Mouse (Mus musculus) right cerebral cortex, postnatal 10 days (tissue): ENCODE data around the gene Wbp11.

Experiments
- DNase-seq, 2 experiments: peaks; one replicate each; pipeline ENCODE4 v3.0.0; 2021; ENCODE audit warnings: low spot score in 2 of 2

The Wbp11 gene

DNA sequence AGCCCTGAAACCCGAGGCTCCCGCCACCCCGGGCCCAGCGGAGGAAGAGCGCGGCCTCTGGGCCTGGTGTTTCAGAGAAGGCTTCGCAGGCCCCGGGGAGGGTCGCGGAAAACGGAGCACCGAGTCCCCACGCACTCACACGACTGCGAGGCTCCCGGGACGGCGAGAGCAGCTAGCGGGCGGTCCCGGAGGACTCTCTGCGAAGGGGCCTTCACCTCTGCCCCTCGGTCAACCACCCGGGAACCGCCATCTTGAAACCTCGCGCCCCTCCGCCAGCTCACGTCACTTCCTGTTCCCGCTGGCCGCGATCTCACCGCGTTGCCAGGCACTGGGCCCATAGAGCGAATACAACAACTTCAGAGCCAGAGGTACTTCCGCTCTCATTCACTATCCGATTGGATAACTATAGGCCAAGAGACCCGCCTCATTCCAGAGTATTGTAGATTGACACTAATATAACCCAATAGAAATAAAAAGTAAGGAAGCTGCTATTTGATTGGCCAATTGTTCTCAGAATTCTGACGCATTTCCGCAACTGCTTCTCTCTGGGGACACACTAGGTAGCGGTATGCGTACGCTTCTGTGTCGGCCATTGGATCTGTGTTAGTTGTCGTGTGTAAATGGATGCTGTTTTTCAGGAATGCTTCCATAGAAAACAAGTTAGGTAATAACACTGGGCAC is at the start of gene Wbp11:
TSS of gene Wbp11 (minus strand) at position 353 of the 681 bp plus-strand sequence.
- peak; percentile 98 to 99 for DNase-seq

DNA sequence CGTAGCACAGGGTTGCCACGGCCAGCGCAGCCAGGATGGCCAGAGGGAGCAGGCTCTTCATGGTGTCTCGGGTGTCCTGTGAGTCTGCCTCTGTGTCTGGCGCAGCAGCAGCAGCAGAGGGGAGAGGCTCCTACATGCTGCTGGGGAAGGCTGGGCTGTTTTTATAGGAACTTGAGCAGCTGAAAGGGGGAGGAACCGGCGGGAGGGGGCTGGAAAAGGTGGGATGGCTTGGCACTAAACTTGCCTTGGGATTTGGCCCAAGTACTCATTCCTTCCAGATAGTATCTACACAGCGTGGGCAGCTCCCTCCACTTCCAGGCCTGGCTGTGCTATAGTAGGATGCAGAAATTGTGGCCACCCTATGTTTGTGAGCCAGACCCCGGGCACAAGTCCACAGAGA is 47.6 kb upstream of the Wbp11 start, which contains the start of gene Mgp:
TSS of gene Mgp (minus strand) at position 154 of the 400 bp plus-strand sequence.
- peak in 1 of 2 experiments; percentile 36 for DNase-seq

GRCm38 (mm10) chr6:136874599-136874998 is 46.6 kb upstream of the Wbp11 start:
- DNase-seq, result peak; percentile 52 to 65

GRCm38 (mm10) chr6:136868921-136869320 is 40.9 kb upstream of the Wbp11 start:
- no peak for DNase-seq

GRCm38 (mm10) chr6:136866150-136866549 is 38.1 kb upstream of the Wbp11 start:
- DNase-seq, result no peak

DNA sequence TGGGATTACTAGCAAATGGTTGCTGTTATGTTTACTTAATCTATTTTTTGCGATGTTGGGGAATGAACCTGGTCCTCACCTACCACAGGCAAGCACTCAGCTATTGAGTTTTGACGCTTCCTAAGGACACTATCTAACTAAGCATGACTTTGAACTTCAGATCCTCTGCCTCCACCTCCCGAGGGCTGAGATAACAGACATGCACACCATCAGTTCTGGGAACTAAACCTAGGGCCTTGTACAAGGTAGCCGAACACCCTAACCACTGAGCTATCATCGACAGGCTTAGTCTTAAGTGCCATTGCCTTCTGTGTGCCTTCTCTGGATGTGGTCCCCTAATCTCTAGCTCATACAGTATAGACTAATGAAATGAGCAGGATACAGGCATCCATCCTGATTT is 37.3 kb upstream of the Wbp11 start:
- DNase-seq, result no peak

DNA sequence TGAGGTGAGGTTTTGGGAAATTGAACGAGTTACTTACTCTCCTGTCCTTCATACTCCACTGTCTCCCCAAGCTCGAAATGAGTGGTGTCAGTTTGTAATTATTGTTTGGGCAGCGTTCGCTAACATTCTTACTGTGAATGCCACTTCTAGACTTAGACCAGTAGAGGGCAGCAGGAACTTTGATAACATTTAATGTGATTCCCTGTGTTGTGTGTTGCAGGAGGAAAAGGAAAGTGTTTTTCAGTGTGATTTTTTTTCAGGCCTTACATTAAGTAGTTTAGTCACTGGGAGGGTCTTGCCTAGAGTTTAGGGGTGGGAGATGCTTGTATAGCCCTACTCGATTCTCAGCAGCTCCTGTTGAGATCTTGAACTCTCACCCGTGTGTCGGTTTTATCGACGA is 33.0 kb upstream of the Wbp11 start:
- no peak for DNase-seq

DNA sequence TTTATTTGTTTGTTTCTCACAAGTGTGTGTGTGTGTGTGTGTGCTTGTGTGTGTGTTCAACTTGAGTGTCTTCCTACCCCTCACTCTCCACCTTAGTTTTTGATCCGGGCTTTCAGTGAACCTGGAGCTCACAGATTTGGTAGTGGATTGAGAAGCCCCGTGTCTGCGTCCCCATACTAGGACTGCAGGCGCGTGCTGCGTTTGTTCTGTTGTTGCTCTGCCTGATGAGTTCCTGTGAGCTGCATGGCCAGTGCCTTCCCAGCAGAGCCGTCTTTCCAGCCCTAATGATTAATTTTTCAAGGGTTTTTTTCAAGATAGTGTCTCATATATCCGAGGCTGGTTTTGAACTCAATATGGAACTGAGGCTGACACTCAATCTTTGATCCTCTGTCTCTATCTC is 30.4 kb upstream of the Wbp11 start:
- no peak for DNase-seq

DNA sequence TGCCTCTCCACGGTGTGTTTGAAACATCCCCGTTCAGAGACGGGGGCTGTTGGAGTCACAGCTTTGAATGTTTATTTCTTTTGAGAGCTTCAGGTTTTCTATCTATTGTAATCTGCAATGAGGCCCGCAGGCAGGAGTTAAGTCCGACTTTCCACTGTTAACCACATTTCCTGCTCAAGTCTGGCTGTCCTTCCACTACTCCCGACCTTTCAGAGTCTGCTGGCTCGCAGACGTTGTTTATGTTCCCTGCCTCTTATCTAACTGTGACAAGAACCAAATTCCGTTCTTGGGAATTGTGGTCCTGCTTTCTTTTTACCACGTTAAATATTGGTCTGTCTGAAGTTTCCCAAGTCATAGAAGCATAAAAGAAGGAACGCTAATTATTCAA is 29.8 kb upstream of the Wbp11 start:
- DNase-seq, result no peak

DNA sequence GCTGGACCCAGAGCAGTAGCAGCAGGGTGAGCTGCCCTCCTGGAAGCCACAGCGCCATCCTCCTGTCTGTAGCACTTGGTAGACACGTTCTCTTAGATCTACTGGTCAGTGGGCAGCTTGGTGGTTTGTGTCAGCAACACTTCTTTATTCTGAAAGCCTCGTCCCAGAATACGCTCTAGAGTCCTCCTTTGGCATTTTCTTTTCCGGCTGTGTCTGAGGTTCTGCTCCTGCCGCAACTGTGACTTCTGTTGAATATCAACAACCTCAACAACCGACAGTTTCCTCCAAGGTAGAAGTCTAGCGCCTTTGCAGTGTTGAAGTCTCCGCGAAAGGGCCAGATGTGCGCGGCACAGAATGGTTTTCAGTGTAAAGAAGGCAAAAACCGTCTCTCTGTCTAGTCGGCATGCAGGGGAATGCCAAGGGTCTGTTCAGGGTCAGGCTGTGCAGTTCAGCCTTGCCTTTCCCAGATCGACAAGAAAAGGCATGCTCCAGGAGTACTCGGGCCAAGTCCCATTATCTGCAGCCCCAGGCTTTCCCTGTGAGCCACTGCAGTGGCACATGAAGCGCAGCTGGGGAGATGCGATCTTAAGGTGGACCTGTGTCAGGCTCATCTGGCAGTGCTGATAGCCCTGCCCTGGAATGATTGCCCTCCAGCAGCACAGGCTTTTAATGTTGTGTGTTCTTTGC is 29.3 kb upstream of the Wbp11 start, which contains the start of gene Art4:
TSS of gene Art4 (minus strand) at position 548 of the 687 bp plus-strand sequence.
- DNase-seq, result no peak

GRCm38 (mm10) chr6:136856071-136856636 is 28.1 kb upstream of the Wbp11 start:
- no peak for DNase-seq

GRCm38 (mm10) chr6:136855183-136855582 is 27.1 kb upstream of the Wbp11 start:
- DNase-seq, result no peak

- DNase-seq, result no peak
These were observed 26.3 kb upstream of the Wbp11 start for GRCm38 (mm10) chr6:136854361-136854781.

- DNase-seq, result no peak
These were observed 24.7 kb upstream of the Wbp11 start for GRCm38 (mm10) chr6:136852762-136853161.

- no peak for DNase-seq
These were observed 24.3 kb upstream of the Wbp11 start for GRCm38 (mm10) chr6:136852348-136852747.

DNA sequence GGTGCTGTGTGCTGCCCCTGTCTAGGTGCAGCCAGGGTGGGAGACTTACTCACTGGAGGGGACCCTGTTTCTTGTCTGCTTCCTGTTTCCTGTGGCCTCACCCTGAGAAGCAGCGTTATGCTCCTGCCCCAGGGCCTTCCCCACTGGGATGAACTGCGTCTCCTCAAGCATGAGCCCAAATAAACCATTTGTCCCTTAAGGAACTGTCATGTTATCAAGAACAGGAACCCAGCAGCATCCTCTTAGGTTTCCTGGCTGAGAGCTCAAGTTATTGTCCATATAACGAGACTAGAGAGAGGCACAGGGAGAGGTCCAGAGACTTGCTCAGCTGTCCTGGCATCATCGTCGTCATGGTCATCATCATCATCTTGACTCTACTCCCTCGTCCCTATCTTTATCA is 22.2 kb upstream of the Wbp11 start:
- DNase-seq, result no peak

DNA sequence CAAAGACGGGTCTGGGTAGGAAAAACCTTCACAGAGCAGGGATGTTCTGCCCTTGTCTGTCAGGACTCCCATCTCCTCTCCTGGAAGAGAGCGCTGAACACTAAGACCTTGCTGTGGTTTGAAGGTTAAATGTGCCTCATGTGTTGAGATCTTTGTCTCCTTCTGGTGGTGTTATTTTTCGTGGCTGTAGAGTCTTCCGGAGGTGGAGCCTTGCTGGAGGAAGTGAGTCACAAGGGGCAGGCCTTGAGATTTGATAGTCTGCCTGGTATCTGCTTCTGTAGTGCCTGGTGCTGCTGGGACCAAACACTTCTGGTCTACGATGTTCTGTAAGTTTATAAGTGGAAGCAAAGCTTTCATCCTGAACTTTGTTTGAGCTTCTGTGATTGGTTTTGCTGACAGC is 20.9 kb upstream of the Wbp11 start:
- no peak for DNase-seq

GRCm38 (mm10) chr6:136848399-136848798 is 20.4 kb upstream of the Wbp11 start:
- no peak for DNase-seq

DNA sequence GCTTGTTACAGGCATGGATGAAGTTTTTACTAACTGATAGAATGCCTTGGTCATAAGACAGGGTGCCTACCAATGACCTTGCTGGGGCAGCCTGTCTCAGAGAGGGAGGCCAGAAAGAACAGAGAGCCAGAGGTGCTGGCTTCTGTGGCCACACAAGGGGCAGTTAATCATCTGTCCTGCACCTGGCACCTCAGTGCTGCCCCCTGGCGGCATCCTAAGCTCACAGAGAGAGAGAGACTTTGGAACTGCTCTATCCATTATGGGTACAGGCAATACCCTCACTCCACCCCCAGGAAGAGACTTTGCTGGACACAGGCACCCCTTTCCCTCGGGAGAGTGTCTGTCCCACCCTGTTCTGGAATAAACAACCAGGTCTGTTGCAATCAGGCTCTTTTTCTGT is 19.8 kb upstream of the Wbp11 start:
- peak in 1 of 2 experiments; percentile 46 for DNase-seq

GRCm38 (mm10) chr6:136847267-136847666 is 19.2 kb upstream of the Wbp11 start:
- no peak for DNase-seq

- DNase-seq, result no peak
These were observed 17.9 kb upstream of the Wbp11 start for GRCm38 (mm10) chr6:136845706-136846480.

DNA sequence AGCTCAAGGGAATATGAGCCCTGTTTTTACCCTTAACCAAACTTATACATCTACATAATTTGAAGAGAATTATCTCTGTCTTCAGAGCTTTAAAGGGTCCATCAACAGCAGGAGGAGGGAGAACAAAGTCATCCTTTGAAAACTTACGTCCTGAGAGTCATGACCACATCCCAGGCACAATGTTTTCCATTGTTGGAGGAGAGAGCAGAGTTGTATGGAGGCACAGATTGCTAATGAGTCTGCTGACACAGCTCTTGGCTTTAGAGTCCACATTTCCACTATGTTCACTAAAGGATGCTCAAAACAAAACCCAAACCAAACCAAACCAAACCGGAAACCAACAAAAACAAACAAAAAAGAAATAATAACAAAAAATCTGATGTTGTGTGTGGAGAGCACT is 16.9 kb upstream of the Wbp11 start:
- no peak for DNase-seq
